Mouse (Mus musculus) heart, postnatal 36 days (tissue): ENCODE results near the gene Zbtb14. TPM values are rescaled to one million over a fixed set of nuclear protein-coding genes. Genes with fewer than 3 reads are reported as not detected.

Source experiments
- DNase-seq, 2 experiments: peaks; one replicate each; pipeline ENCODE4 v3.0.0; 2021 to 2022
- intact Hi-C: fragments of 180-260 bp; cut with DNase I; formaldehyde crosslinking; loops from one replicate; pipeline ENCODE4 v1.15.1; 2025
- total RNA-seq, 2 experiments: library from RNA; stranded (reverse); gene quantifications; 2 replicates each; pipeline ENCODE4 v1.2.3; 2021

Gene Zbtb14
- total RNA-seq, 2 experiments from 2014 or later: 11.8 to 11.9 TPM

DNA sequence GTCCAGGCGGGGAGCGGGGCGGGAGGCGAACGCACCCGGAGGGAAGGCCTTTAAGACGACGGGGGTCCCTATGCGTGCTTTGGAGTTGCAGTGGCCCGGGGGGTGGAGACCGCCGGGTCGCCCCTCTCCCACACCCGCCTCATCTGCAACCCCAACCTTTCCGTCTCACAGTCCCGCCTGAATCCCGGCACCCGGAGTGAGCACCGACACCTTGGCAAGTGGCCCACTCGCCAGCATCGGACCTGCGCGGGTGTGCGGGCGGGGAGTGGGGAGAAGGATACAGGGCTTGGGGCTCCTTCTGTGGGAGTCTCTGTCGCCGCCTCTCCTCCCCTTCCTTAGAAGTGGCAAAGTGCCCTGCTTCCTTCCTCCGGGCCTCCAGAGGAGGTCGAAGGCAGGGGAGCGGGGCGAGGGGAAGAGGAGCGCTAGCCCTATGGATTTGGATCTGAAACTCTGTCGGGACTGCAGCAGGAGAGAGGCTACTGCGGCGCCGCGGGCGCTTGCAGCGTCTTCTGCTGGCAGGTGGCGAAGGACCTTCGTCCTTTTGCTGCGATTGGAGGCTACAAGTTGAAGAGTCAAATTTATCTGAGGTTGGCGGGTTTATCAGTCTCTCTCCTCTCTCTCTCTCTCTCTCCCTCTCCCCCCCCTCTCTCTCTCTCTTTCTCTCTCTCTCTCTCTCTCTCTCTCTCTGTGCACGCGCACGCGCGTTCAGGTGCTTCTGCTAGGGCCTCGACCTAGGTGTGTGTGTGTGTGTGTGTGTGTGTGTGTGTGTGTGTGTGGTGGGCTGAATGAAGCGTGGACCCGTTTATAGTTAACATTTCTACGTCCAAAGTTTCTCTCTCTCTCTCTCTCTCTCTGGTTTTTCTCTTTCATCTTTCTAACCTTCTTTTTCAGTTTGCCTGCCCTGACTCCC is 57.0 kb downstream of the Zbtb14 start:
- DNase-seq: peak in 1 of 2 experiments; percentile 3
- intact Hi-C loops: loop anchor here (5.0 kb wide), 1 partner anchor 58 kb away; the partner anchor contains the start of gene Zbtb14

Other genes with a start within 250 kb of the Zbtb14 start
- gene Akain1, start 56.3 kb downstream of the Zbtb14 start, total RNA-seq: not detected